Mouse (Mus musculus) embryo, embryonic 10.5 days (tissue): Measurements from ENCODE around the gene Nop58.
"Not testable (repeated sequence)": the region's sequence is repeated elsewhere in the genome, so short reads cannot be mapped to it uniquely, and the experiment has no call there.

Experiments
- DNase-seq: peaks from one replicate; pipeline ENCODE4 v3.0.0-alpha.2; 2015; ENCODE audit warnings: low spot score

The Nop58 gene

DNA sequence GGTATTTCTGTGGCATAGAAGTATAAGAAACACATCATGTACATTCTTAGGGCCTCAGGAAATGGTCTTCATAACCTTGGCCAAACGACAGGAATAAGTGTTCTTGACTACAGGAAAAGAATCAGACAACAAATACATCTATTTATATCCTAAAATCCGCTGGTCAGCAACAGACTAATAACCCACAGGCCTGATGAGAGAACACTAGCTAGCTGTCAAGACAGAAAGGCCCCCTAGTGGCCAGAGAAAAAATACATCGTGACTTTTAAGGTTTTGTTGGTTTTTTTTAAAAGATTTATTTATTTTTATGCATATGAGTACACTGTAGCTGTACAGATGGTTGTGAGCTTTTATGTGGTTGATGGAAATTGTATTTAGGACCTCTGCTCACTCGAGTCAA, 35.1 kb downstream of the Nop58 start:
- DNase-seq, result peak; percentile 73

DNA sequence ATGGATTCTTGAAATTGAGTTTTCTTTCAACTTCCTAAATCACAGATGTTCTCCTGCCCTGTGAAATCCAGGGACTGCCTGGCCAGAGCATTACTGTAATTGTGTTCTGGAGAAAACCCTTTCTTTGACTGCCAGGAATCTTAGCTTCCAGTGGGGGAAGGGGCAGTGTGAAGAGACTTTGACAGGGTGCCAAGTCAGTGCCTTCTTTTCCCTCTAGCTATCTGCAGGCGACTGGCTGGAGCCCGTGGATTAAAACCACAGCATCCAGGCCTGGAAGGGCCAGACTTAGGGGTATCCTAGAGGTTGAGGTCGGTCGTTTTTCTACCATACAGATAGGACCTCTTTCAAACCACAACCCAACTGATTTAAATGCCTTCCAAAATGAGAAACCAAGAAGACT, 40.9 kb downstream of the Nop58 start:
- DNase-seq, result no peak

DNA sequence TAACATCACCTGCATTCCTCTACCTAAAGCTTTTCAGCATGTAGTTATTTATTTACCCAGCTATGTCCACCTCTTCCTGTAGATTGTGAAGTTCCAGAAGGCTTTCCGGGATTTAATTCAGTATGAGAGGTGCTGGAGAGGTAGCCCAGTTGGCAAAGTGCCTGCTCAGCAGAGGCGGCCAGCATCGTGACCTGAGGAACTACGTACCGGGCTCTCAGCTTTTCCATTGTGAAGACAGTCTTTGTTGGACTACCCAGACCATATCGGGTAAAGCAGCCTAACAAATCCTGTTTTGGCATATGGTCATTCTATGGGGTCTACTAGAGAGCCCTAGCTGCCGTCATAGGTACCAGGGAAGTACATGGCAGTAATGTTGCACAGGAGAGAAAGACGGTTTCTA, 45.3 kb downstream of the Nop58 start:
- DNase-seq, result no peak

- no peak for DNase-seq
Observed at GRCm38 (mm10) chr1:59730737-59731136, 46.0 kb downstream of the Nop58 start.

GRCm38 (mm10) chr1:59734076-59734475, 49.3 kb downstream of the Nop58 start:
- no peak for DNase-seq

- no peak for DNase-seq
Observed at GRCm38 (mm10) chr1:59738768-59739414, 54.1 kb downstream of the Nop58 start.

GRCm38 (mm10) chr1:59739577-59740354, 55.0 kb downstream of the Nop58 start:
- no peak for DNase-seq

DNA sequence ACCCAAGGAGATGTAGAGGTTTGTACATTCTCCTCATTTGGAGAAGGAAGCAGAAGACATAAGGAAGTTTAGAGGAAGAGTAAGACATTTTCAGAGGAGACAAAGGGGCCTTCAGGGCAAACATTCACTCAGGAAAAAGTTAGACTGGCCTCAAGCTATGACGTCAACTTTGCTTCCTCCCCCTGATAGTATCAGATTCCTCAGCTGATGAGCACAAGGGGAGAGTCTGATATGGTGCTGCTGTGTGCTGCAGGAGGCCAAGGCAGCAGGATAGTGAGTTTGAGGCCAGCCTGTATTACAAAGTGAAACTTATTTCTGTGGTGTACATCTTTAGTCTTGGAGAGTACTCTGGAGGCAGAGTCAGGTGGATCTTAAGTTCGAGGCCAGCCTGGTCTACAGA, 64.3 kb downstream of the Nop58 start:
- DNase-seq, result no peak

GRCm38 (mm10) chr1:59749724-59750123, 65.0 kb downstream of the Nop58 start:
- not testable (repeated sequence) for DNase-seq

DNA sequence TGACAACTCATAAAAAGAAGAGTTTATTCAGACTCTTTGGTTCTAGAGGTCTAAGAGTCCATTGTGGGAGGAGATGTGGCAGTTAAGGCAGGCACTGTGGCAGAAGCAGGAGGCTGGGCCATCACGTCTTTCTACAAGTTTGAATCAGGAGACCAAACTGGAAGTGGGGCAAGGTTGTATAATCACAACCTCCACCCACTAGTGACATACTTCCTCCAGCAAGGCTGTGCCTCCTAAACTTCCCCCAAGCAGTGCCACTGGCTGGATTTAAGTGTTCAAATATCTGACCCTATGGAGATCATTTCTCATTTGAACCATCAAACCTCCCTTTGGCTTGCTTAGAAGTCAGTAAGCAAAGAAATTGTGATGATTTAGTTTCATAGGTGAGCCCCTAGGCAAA, 70.5 kb downstream of the Nop58 start:
- no peak for DNase-seq

DNA sequence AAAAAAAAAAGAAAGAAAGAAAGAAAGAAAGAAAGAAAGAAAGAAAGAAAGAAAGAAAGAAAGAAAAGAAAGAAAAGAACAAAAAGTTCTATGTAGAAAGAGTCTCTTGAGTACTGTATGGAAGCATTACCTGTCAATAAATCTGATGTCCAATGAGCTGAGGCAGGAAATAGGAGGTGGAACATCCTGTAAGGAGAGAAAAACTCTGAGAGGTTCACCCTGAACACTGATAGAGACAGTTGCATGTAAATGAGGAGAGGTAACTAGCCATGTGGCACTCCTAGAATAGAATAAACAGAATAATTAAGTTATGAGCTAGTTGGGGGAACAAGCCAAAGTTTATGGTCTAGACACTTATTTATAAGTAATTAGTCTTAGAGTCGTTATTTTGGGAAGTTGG, 73.6 kb downstream of the Nop58 start:
- DNase-seq, result no peak

DNA sequence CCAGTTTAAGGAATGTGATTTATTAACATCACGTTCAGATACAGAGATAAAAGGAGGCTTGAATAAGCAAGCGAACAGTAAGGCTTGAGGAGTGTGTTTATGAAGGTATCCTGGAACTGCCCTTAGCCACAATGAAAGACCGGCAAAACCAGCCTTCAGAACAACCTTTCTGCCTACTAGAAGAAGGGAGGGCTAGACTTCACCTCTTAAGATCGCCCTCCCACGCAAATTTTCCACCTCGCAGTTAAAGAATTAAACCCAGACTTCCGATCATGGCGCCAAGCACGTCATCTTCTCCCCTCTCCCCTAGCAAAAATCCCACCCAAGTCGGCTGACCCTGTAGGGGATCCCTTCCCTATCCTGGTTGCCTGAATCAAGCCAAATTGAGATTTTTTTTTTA, 77.4 kb downstream of the Nop58 start:
- DNase-seq, result peak; percentile 69

- DNase-seq, result peak; percentile 80
Observed at GRCm38 (mm10) chr1:59762651-59763163, 77.9 kb downstream of the Nop58 start.

GRCm38 (mm10) chr1:59763164-59763768, 78.5 kb downstream of the Nop58 start, which contains the start of gene Bmpr2:
Gene Bmpr2, plus strand, starts transcription at chr1:59763400.
- DNase-seq, result peak; percentile 91

DNA sequence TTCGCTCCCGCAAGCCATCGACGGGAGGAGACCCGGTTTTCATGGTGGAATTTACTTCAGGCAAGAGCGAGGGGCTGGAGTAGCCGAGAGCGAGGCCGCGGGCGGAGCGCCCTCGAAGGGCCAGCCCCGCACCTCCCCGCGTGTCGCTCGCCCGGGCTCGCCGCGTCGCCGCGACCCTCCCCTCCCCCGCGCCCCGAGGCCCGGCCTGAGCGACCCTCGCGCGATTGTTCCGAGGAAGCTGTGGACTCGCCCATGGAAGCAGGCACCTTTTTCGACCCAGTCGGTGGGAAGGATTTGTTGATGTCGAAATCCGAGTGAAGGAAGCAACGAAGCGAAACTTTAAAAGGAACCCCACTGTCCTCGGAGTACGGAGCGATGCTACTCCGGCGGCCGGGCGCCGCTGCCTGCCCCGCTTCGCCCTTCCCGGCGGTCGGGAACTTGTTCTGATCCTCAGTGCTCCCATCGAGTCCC, 79.0 kb downstream of the Nop58 start:
- peak; percentile 68 for DNase-seq

DNA sequence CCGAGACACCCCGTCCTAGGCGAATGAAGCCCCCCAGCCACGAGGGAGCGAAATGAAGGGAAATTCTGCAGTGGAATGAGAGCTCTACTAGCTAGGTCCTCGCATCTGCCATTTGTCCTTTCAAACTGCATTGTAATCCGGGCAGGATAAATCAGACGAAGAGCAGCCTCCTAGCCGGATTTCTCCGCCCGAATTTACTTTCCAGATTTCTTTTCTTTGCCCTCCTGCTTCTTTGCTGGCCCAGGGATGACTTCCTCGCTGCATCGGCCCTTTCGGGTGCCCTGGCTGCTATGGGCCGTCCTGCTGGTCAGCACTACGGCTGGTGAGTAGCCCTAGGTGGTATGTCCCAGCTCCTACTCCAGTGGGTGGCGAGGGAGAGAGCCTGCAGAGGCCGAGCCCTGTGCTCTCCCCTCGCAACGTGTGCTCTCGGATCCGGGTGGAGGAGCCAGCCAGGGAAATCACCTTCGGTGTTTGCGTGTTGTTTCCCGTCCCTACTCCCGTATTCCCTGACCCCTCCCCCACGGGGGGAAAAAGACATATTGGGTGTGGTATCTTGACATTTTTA, 79.7 kb downstream of the Nop58 start:
- peak; percentile 72 for DNase-seq

DNA sequence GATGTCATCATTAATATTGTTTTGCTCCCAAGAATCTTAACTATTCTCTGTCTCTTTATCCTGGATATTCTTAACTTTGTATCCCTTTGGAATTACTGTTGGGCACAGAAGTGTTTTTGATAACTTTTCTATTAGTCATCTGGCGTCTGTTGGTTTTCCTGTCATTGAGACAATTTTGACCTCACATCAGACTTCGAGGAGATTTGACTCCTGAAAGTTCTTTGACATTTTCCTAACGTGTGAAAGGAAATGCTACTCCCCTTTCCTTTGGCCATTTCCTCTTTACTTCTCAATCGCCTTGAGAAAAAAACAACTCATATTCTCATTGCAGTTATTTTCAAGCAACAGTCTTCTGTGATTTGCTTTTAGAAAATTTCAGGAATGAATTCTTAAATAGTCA, 80.5 kb downstream of the Nop58 start:
- peak; percentile 32 for DNase-seq

GRCm38 (mm10) chr1:59766626-59767025, 81.9 kb downstream of the Nop58 start:
- DNase-seq, result no peak
